Mouse (Mus musculus): ENCODE results near the gene Atf7. TPM values are rescaled to one million over a fixed set of nuclear protein-coding genes. Genes with fewer than 3 reads are reported as not detected.

Gene Atf7
- polyA plus RNA-seq, 1 experiment from 2014 or later = 14.3 TPM

GRCm38 (mm10) chr15:102532106-102532900 lies 93.0 kb downstream of the Atf7 start:
- ATAC-seq = no peak
- Histone ChIP-seq H3K9ac (no peak overlapping the region), H3K4me3 (no peak overlapping the region), H3K27me3 (replicated peaks) (no peaks in the 10 kb centered on the region), H3K4me2 (no peak overlapping the region), H3K27ac (no peak overlapping the region), H3K36me3 (peaks cover 86% of the 10 kb centered on the region), H3K4me1 (no peaks in the 10 kb centered on the region), H3K9me3 (replicated peaks) (no peaks in the 10 kb centered on the region)
- 79% methylated on average over 3 of the region's 3 CpGs for WGBS (ENCODE audit: insufficient replicate concordance)

GRCm38 (mm10) chr15:102531586-102531985 lies 93.7 kb downstream of the Atf7 start:
- Histone ChIP-seq H3K27ac (no peak overlapping the region), H3K4me2 (no peak overlapping the region), H3K9ac (no peak overlapping the region), H3K4me1 (no peaks in the 10 kb centered on the region), H3K4me3 (no peak overlapping the region), H3K9me3 (replicated peaks) (no peaks in the 10 kb centered on the region), H3K36me3 (peaks cover 80% of the 10 kb centered on the region), H3K27me3 (replicated peaks) (no peaks in the 10 kb centered on the region)
- no peak for ATAC-seq
- WGBS (ENCODE audit: insufficient replicate concordance) = 80% methylated on average over 4 of the region's 4 CpGs

GRCm38 (mm10) chr15:102530566-102530965 lies 94.7 kb downstream of the Atf7 start:
- Histone ChIP-seq H3K27ac (no peak overlapping the region), H3K4me3 (no peak overlapping the region), H3K9me3 (replicated peaks) (no peaks in the 10 kb centered on the region), H3K4me2 (no peak overlapping the region), H3K4me1 (no peaks in the 10 kb centered on the region), H3K9ac (no peak overlapping the region), H3K36me3 (peaks cover 73% of the 10 kb centered on the region), H3K27me3 (replicated peaks) (no peaks in the 10 kb centered on the region)
- 63% methylated on average over 4 of the region's 4 CpGs for WGBS (ENCODE audit: insufficient replicate concordance)
- ATAC-seq = no peak

GRCm38 (mm10) chr15:102528396-102528795 lies 96.9 kb downstream of the Atf7 start:
- H3K4me1 ChIP-seq = no peaks in the 10 kb centered on the region
- no peak overlapping the region for H3K4me3 ChIP-seq
- no peaks in the 10 kb centered on the region for H3K9me3 ChIP-seq (replicated peaks)
- no peak overlapping the region for H3K27ac ChIP-seq
- no peak overlapping the region for H3K4me2 ChIP-seq
- no peak for ATAC-seq
- peaks cover 68% of the 10 kb centered on the region for H3K36me3 ChIP-seq
- WGBS (ENCODE audit: insufficient replicate concordance) = 81% methylated on average over 1 of the region's 1 CpGs
- H3K9ac ChIP-seq = no peak overlapping the region
- H3K27me3 ChIP-seq (replicated peaks) = no peaks in the 10 kb centered on the region

GRCm38 (mm10) chr15:102527936-102528335 lies 97.3 kb downstream of the Atf7 start:
- Histone ChIP-seq H3K36me3 (peaks cover 65% of the 10 kb centered on the region), H3K27ac (no peak overlapping the region), H3K9me3 (replicated peaks) (no peaks in the 10 kb centered on the region), H3K4me3 (no peak overlapping the region), H3K27me3 (replicated peaks) (no peaks in the 10 kb centered on the region), H3K4me1 (no peaks in the 10 kb centered on the region), H3K4me2 (no peak overlapping the region), H3K9ac (no peak overlapping the region)
- WGBS (ENCODE audit: insufficient replicate concordance) = 64% methylated on average over 3 of the region's 3 CpGs
- ATAC-seq = no peak

- 71% methylated on average over 6 of the region's 6 CpGs for WGBS (ENCODE audit: insufficient replicate concordance)
- no peak overlapping the region for H3K9ac ChIP-seq
- peaks cover 70% of the 10 kb centered on the region for H3K36me3 ChIP-seq
- H3K4me3 ChIP-seq = no peak overlapping the region
- H3K4me2 ChIP-seq = no peak overlapping the region
- H3K27me3 ChIP-seq (replicated peaks) = no peaks in the 10 kb centered on the region
- no peak overlapping the region for H3K27ac ChIP-seq
- H3K9me3 ChIP-seq (replicated peaks) = no peaks in the 10 kb centered on the region
- peaks cover 4% of the 10 kb centered on the region for H3K4me1 ChIP-seq
- ATAC-seq = no peak
Measured at GRCm38 (mm10) chr15:102526111-102527002, 98.9 kb downstream of the Atf7 start.

- ATAC-seq = no peak
- no peaks in the 10 kb centered on the region for H3K9me3 ChIP-seq (replicated peaks)
- no peak within 1 kb of the TSS for H3K4me3 ChIP-seq
- no peak within 1 kb of the TSS for H3K9ac ChIP-seq
- H3K4me2 ChIP-seq = no peak within 1 kb of the TSS
- no peak within 1 kb of the TSS for H3K27ac ChIP-seq
- H3K36me3 ChIP-seq = peaks cover 66% of the 10 kb centered on the region
- 7% methylated on average over 3 of the region's 3 CpGs for WGBS (ENCODE audit: insufficient replicate concordance)
- no peaks in the 10 kb centered on the region for H3K27me3 ChIP-seq (replicated peaks)
- H3K4me1 ChIP-seq = peaks cover 18% of the 10 kb centered on the region
Measured at GRCm38 (mm10) chr15:102524892-102525485, 100.3 kb downstream of the Atf7 start, which contains the start of gene Npff. Npff (minus strand) TSS chr15:102524942.

GRCm38 (mm10) chr15:102521480-102521879 lies 103.8 kb downstream of the Atf7 start:
- H3K27ac ChIP-seq = peak overlapping the region; percentile 39; the same call in 1 of the 2 replicates
- H3K27me3 ChIP-seq (replicated peaks) = no peaks in the 10 kb centered on the region
- WGBS (ENCODE audit: insufficient replicate concordance) = 58% methylated on average over 4 of the region's 4 CpGs
- peaks cover 39% of the 10 kb centered on the region for H3K4me1 ChIP-seq
- H3K9me3 ChIP-seq (replicated peaks) = no peaks in the 10 kb centered on the region
- no peak overlapping the region for H3K9ac ChIP-seq
- ATAC-seq = no peak
- peaks cover 40% of the 10 kb centered on the region for H3K36me3 ChIP-seq
- no peak overlapping the region for H3K4me3 ChIP-seq
- no peak overlapping the region for H3K4me2 ChIP-seq

- Histone ChIP-seq H3K4me1 (peaks cover 48% of the 10 kb centered on the region), H3K27ac (peak overlapping the region; percentile 97), H3K36me3 (peaks cover 40% of the 10 kb centered on the region), H3K27me3 (replicated peaks) (peaks cover 9% of the 10 kb centered on the region; the same call in 1 of the 2 replicates), H3K9ac (peak overlapping the region; percentile 89), H3K9me3 (replicated peaks) (no peaks in the 10 kb centered on the region), H3K4me3 (no peak overlapping the region), H3K4me2 (peak overlapping the region; percentile 99)
- no peak for ATAC-seq
- 35% methylated on average over 4 of the region's 4 CpGs for WGBS (ENCODE audit: insufficient replicate concordance)
Measured at GRCm38 (mm10) chr15:102520416-102520815, 104.8 kb downstream of the Atf7 start.

GRCm38 (mm10) chr15:102519211-102520141 lies 105.8 kb downstream of the Atf7 start:
- no peak for ATAC-seq
- Histone ChIP-seq H3K9me3 (replicated peaks) (no peaks in the 10 kb centered on the region), H3K4me1 (peaks cover 48% of the 10 kb centered on the region), H3K4me3 (peak overlapping the region; percentile 76), H3K27ac (peak overlapping the region; percentile 97), H3K4me2 (peak overlapping the region; percentile 99), H3K9ac (peak overlapping the region; percentile 89), H3K36me3 (peaks cover 37% of the 10 kb centered on the region), H3K27me3 (replicated peaks) (peaks cover 10% of the 10 kb centered on the region; the same call in 1 of the 2 replicates)
- WGBS (ENCODE audit: insufficient replicate concordance) = 31% methylated on average over 17 of the region's 17 CpGs

- 7% methylated on average over 9 of the region's 9 CpGs for WGBS (ENCODE audit: insufficient replicate concordance)
- peak overlapping the region; percentile 76 for H3K4me3 ChIP-seq
- H3K9ac ChIP-seq = peak overlapping the region; percentile 89
- no peaks in the 10 kb centered on the region for H3K9me3 ChIP-seq (replicated peaks)
- peak overlapping the region; percentile 99 for H3K4me2 ChIP-seq
- H3K27me3 ChIP-seq (replicated peaks) = peaks cover 10% of the 10 kb centered on the region; the same call in 1 of the 2 replicates
- peaks cover 31% of the 10 kb centered on the region for H3K36me3 ChIP-seq
- peak overlapping the region; percentile 97 for H3K27ac ChIP-seq
- no peak for ATAC-seq
- H3K4me1 ChIP-seq = peaks cover 48% of the 10 kb centered on the region
Measured at GRCm38 (mm10) chr15:102518859-102519201, 106.4 kb downstream of the Atf7 start.
